Mouse (Mus musculus) liver, postnatal 0 days (tissue): Measurements from ENCODE around the gene Eepd1.

Experiments
- CTCF ChIP-seq: sonication (generic); IDR thresholded peaks from 2 replicates; pipeline ENCODE4 v1.5.1; 2016; ENCODE audit warnings: antibody characterized with exemption, low read depth
- EP300 ChIP-seq: IDR thresholded peaks from 2 replicates; pipeline ENCODE4 v1.6.1; 2016; ENCODE audit warnings: antibody characterized with exemption, low read depth, mild to moderate bottlenecking

GRCm38 (mm10) chr9:25624744-25625143 lies 143.4 kb downstream of the Eepd1 start:
- no peak for TF ChIP-seq CTCF
- no peak for TF ChIP-seq EP300
